Mouse (Mus musculus) MEL (cell line): ENCODE measurements around the gene Cirbp. TPM values are rescaled to one million over a fixed set of nuclear protein-coding genes. Genes with fewer than 3 reads are reported as not detected.

Experiments used
- DNase-seq: peaks from one replicate; pipeline ENCODE4 v3.0.0; 2011; ENCODE audit warnings: low read depth, low spot score
- H3K27ac ChIP-seq: 2 replicates; pipeline ENCODE4 v1.5.1; 2012; ENCODE audit warnings: low read depth, mild to moderate bottlenecking, control low read depth, low read length, moderate library complexity; ENCODE audit not compliant: control insufficient read depth
- H3K27me3 ChIP-seq, 2 experiments: fragments of 150-350 bp in 1 of 2; sonication (generic) in 1 of 2; 2 replicates each; pipeline ENCODE4 v1.6.1; 2012; ENCODE audit warnings: low read length in 2 of 2, mild to moderate bottlenecking in 2 of 2, improper control_type of control experiment in 1 of 2, moderate library complexity in 1 of 2; ENCODE audit not compliant: insufficient read depth in 2 of 2, control insufficient read depth in 1 of 2
- H3K36me3 ChIP-seq, 2 experiments: 2 replicates each; pipeline ENCODE4 v1.6.1; 2012 to 2014; ENCODE audit warnings: low read length in 2 of 2, improper control_type of control experiment in 1 of 2, inconsistent platforms in 1 of 2, mild to moderate bottlenecking in 1 of 2; ENCODE audit not compliant: insufficient read depth in 2 of 2, control insufficient read depth in 1 of 2
- H3K4me1 ChIP-seq, 2 experiments: fragments of 150-350 bp in 1 of 2; sonication (generic) in 1 of 2; 2 replicates each; pipeline ENCODE4 v1.6.1; 2012; ENCODE audit warnings: low read length in 2 of 2, improper control_type of control experiment in 1 of 2, mild to moderate bottlenecking in 1 of 2; ENCODE audit not compliant: insufficient read depth in 2 of 2, control insufficient read depth in 1 of 2
- H3K4me3 ChIP-seq, 2 experiments: fragments of 150-350 bp in 1 of 2; sonication (generic) in 1 of 2; 2 replicates each; pipeline ENCODE4 v1.5.1; 2012; ENCODE audit warnings: low read depth in 2 of 2, low read length in 2 of 2, mild to moderate bottlenecking in 2 of 2, moderate library complexity in 2 of 2, control low read depth in 1 of 2, improper control_type of control experiment in 1 of 2; ENCODE audit not compliant: control insufficient read depth in 1 of 2, insufficient read depth in 1 of 2
- H3K79me2 ChIP-seq: 2 replicates; pipeline ENCODE4 v1.6.1; 2012; ENCODE audit warnings: mild to moderate bottlenecking, low read length, moderate library complexity; ENCODE audit not compliant: control insufficient read depth, poor library complexity, insufficient read depth
- H3K9ac ChIP-seq: 2 replicates; pipeline ENCODE4 v1.6.1; 2012; ENCODE audit warnings: low read depth, mild to moderate bottlenecking, control low read depth, low read length, moderate library complexity; ENCODE audit not compliant: control insufficient read depth, poor library complexity, severe bottlenecking
- H3K9me3 ChIP-seq: fragments of 150-350 bp; sonication (generic); replicated peaks from 2 replicates; pipeline ENCODE4 v1.6.1; 2012; ENCODE audit warnings: mild to moderate bottlenecking, low read length, improper control_type of control experiment, moderate library complexity; ENCODE audit not compliant: insufficient read depth
- BHLHE40 ChIP-seq: IDR thresholded peaks from 2 replicates; pipeline ENCODE4 v1.6.1; 2012; ENCODE audit warnings: low read depth, mild to moderate bottlenecking, inconsistent platforms, low read length, improper control_type of control experiment, borderline replicate concordance
- CHD1 ChIP-seq: IDR thresholded peaks from 2 replicates; pipeline ENCODE4 v1.6.1; 2012; ENCODE audit warnings: low read depth, mild to moderate bottlenecking, inconsistent platforms, low read length, improper control_type of control experiment
- CHD2 ChIP-seq: IDR thresholded peaks from 2 replicates; pipeline ENCODE4 v1.6.1; 2011; ENCODE audit warnings: low read length, improper control_type of control experiment
- CTCF ChIP-seq, 3 experiments: IDR thresholded peaks in 2 of 3; conservative IDR thresholded peaks in 1 of 3; 2 replicates each; pipeline ENCODE4 v1.5.1; 2011 to 2012; ENCODE audit warnings: low read length in 3 of 3, low read depth in 2 of 3, mild to moderate bottlenecking in 2 of 3, improper control_type of control experiment in 1 of 3, inconsistent platforms in 1 of 3, mixed read lengths in 1 of 3, moderate library complexity in 1 of 3; ENCODE audit not compliant: control insufficient read depth in 1 of 3, insufficient read depth in 1 of 3, poor library complexity in 1 of 3, severe bottlenecking in 1 of 3
- E2F4 ChIP-seq: IDR thresholded peaks from 2 replicates; pipeline ENCODE4 v1.6.1; 2011; ENCODE audit warnings: low read depth, low read length, improper control_type of control experiment, borderline replicate concordance
- ELF1 ChIP-seq: IDR thresholded peaks from 2 replicates; pipeline ENCODE4 v1.6.1; 2014; ENCODE audit warnings: low read depth, mild to moderate bottlenecking, inconsistent platforms, low read length, improper control_type of control experiment, moderate library complexity
- EP300 ChIP-seq, 2 experiments: IDR thresholded peaks; 2 replicates each; pipeline ENCODE4 v1.6.1; 2011; ENCODE audit warnings: improper control_type of control experiment in 2 of 2, low read length in 2 of 2, low read depth in 1 of 2, mild to moderate bottlenecking in 1 of 2
- ETS1 ChIP-seq: IDR thresholded peaks from 2 replicates; pipeline ENCODE4 v1.6.1; 2012; ENCODE audit warnings: low read depth, mild to moderate bottlenecking, inconsistent platforms, low read length, improper control_type of control experiment, moderate library complexity
- GABPA ChIP-seq: IDR thresholded peaks from 2 replicates; pipeline ENCODE4 v1.6.1; 2012; ENCODE audit warnings: low read depth, mild to moderate bottlenecking, inconsistent platforms, low read length, improper control_type of control experiment, moderate library complexity
- GATA1 ChIP-seq: IDR thresholded peaks from 2 replicates; pipeline ENCODE4 v1.6.1; 2011; ENCODE audit warnings: low read depth, low read length, improper control_type of control experiment
- HCFC1 ChIP-seq: IDR thresholded peaks from 2 replicates; pipeline ENCODE4 v1.6.1; 2012; ENCODE audit warnings: low read depth, mild to moderate bottlenecking, inconsistent platforms, low read length, improper control_type of control experiment, moderate library complexity
- JUND ChIP-seq: IDR thresholded peaks from 2 replicates; pipeline ENCODE4 v1.6.1; 2011; ENCODE audit warnings: low read depth, mild to moderate bottlenecking, improper control_type of control experiment, low read length
- KAT2A ChIP-seq: conservative IDR thresholded peaks from 2 replicates; pipeline ENCODE4 v1.6.1; 2012; ENCODE audit warnings: low read depth, low read length, improper control_type of control experiment, inconsistent platforms
- MAFK ChIP-seq: IDR thresholded peaks from 2 replicates; pipeline ENCODE4 v1.6.1; 2011; ENCODE audit warnings: low read depth, mild to moderate bottlenecking, low read length, improper control_type of control experiment, borderline replicate concordance
- MAX ChIP-seq: IDR thresholded peaks from 2 replicates; pipeline ENCODE4 v1.6.1; 2011; ENCODE audit warnings: low read length, improper control_type of control experiment
- MAZ ChIP-seq: IDR thresholded peaks from 2 replicates; pipeline ENCODE4 v1.6.1; 2012; ENCODE audit warnings: low read depth, mild to moderate bottlenecking, inconsistent platforms, low read length, improper control_type of control experiment
- MEF2A ChIP-seq: IDR thresholded peaks from 2 replicates; pipeline ENCODE4 v1.6.1; 2014; ENCODE audit warnings: low read depth, mild to moderate bottlenecking, inconsistent platforms, low read length, improper control_type of control experiment; ENCODE audit not compliant: poor library complexity, insufficient replicate concordance, severe bottlenecking; ENCODE audit errors: extremely low read depth
- MXI1 ChIP-seq: IDR thresholded peaks from 2 replicates; pipeline ENCODE4 v1.6.1; 2011; ENCODE audit warnings: mild to moderate bottlenecking, low read depth, low read length, improper control_type of control experiment
- MYB ChIP-seq: IDR thresholded peaks from 2 replicates; pipeline ENCODE4 v1.6.1; 2011; ENCODE audit warnings: mild to moderate bottlenecking, low read depth, low read length, improper control_type of control experiment
- NELFE ChIP-seq: IDR thresholded peaks from 2 replicates; pipeline ENCODE4 v1.6.1; 2011; ENCODE audit warnings: low read depth, low read length, improper control_type of control experiment
- NRF1 ChIP-seq: IDR thresholded peaks from 2 replicates; pipeline ENCODE4 v1.6.1; 2014; ENCODE audit warnings: low read depth, mild to moderate bottlenecking, inconsistent platforms, low read length, improper control_type of control experiment, moderate library complexity; ENCODE audit not compliant: poor library complexity, insufficient read depth, severe bottlenecking
- POLR2A ChIP-seq, 2 experiments: IDR thresholded peaks; 2 replicates each; pipeline ENCODE4 v1.6.1; 2011 to 2012; ENCODE audit warnings: low read length in 2 of 2, mild to moderate bottlenecking in 2 of 2, control low read depth in 1 of 2, improper control_type of control experiment in 1 of 2, low read depth in 1 of 2, moderate library complexity in 1 of 2; ENCODE audit not compliant: control insufficient read depth in 1 of 2, insufficient read depth in 1 of 2, poor library complexity in 1 of 2
- POLR2AphosphoS2 ChIP-seq: IDR thresholded peaks from 2 replicates; pipeline ENCODE4 v1.6.1; 2011; ENCODE audit warnings: low read length, improper control_type of control experiment
- POLR2AphosphoS5 ChIP-seq: IDR thresholded peaks from 2 replicates; pipeline ENCODE4 v1.6.1; 2012; ENCODE audit warnings: low read depth, borderline replicate concordance, mild to moderate bottlenecking, inconsistent platforms, low read length, moderate library complexity, mixed read lengths
- RAD21 ChIP-seq: IDR thresholded peaks from 2 replicates; pipeline ENCODE4 v1.6.1; 2011; ENCODE audit warnings: mild to moderate bottlenecking, low read depth, low read length, improper control_type of control experiment
- RCOR1 ChIP-seq: IDR thresholded peaks from 2 replicates; pipeline ENCODE4 v1.6.1; 2012; ENCODE audit warnings: low read depth, mild to moderate bottlenecking, inconsistent platforms, low read length, improper control_type of control experiment
- SIN3A ChIP-seq: IDR thresholded peaks from 2 replicates; pipeline ENCODE4 v1.6.1; 2012; ENCODE audit warnings: low read length, improper control_type of control experiment, inconsistent platforms
- SMC3 ChIP-seq: IDR thresholded peaks from 2 replicates; pipeline ENCODE4 v1.6.1; 2011; ENCODE audit warnings: low read depth, low read length, improper control_type of control experiment
- TBP ChIP-seq: IDR thresholded peaks from 2 replicates; pipeline ENCODE4 v1.8.0; 2011; ENCODE audit warnings: low read depth, low read length, improper control_type of control experiment
- TCF12 ChIP-seq: IDR thresholded peaks from 2 replicates; pipeline ENCODE4 v1.6.1; 2014; ENCODE audit warnings: low read depth, mild to moderate bottlenecking, inconsistent platforms, low read length, improper control_type of control experiment, moderate library complexity
- UBTF ChIP-seq: IDR thresholded peaks from 2 replicates; pipeline ENCODE4 v1.6.1; 2012; ENCODE audit warnings: low read depth, mild to moderate bottlenecking, inconsistent platforms, low read length, improper control_type of control experiment, moderate library complexity, borderline replicate concordance; ENCODE audit not compliant: insufficient read depth
- USF1 ChIP-seq: IDR thresholded peaks from 2 replicates; pipeline ENCODE4 v1.6.1; 2014; ENCODE audit warnings: low read depth, mild to moderate bottlenecking, inconsistent platforms, low read length, improper control_type of control experiment, moderate library complexity
- ZC3H11A ChIP-seq: IDR thresholded peaks from 2 replicates; pipeline ENCODE4 v1.6.1; 2012; ENCODE audit warnings: low read depth, mild to moderate bottlenecking, inconsistent platforms, low read length, improper control_type of control experiment
- ZKSCAN1 ChIP-seq: IDR thresholded peaks from 2 replicates; pipeline ENCODE4 v1.6.1; 2012; ENCODE audit warnings: low read depth, mild to moderate bottlenecking, inconsistent platforms, low read length, improper control_type of control experiment, moderate library complexity
- ZMIZ1 ChIP-seq: IDR thresholded peaks from 2 replicates; pipeline ENCODE4 v1.6.1; 2012; ENCODE audit warnings: low read depth, mild to moderate bottlenecking, inconsistent platforms, low read length, improper control_type of control experiment, moderate library complexity
- ZNF384 ChIP-seq: IDR thresholded peaks from 2 replicates; pipeline ENCODE4 v1.6.1; 2012; ENCODE audit warnings: low read depth, mild to moderate bottlenecking, inconsistent platforms, low read length, improper control_type of control experiment
- polyA plus RNA-seq, 2 experiments: library from polyadenylated mRNA; stranded (reverse) in 1 of 2; unstranded in 1 of 2; fragments of >175 nt in 1 of 2; fragments of >200 nt in 1 of 2; gene quantifications; 2 replicates each; pipeline versions ENCODE4 v1.2.1 to v1.2.4; 2012; ENCODE audit warnings: low replicate concordance in 2 of 2, low read depth in 1 of 2; ENCODE audit not compliant: insufficient read length in 2 of 2, insufficient read depth in 1 of 2, missing spikeins in 1 of 2
- total RNA-seq: library from RNA; depleted of rRNA; stranded (reverse); fragments of 300-350 nt; gene quantifications from 2 replicates; pipeline ENCODE4 v1.2.3, GENCODE M21; 2012

The Cirbp gene
- total and polyA plus RNA-seq, 3 experiments: 21.2 to 56.6 TPM; not detected in 1

- Histone ChIP-seq H3K9me3 (no peaks in the 10 kb centered on the region), H3K79me2 (no peaks in the 10 kb centered on the region; the same call in 1 of the 2 replicates), H3K9ac (peak overlapping the region; percentile 74), H3K4me3 (peak overlapping the region; percentile 51 to 61), H3K4me1 (peaks cover 6 to 30% of the 10 kb centered on the region in 2 experiments; a peak in 3 of 4 replicates), H3K36me3 (peaks cover 0 to 21% of the 10 kb centered on the region in 2 experiments; a peak in 2 of 4 replicates), H3K27me3 (no peaks in the 10 kb centered on the region), H3K27ac (peak overlapping the region; percentile 93)
- peak; percentile 90 for DNase-seq
- TF ChIP-seq POLR2AphosphoS5 (no peak), HCFC1 (peak; percentile 72), NRF1 (no peak), CHD1 (no peak), E2F4 (no peak), EP300 (IDR thresholded peaks at IDR 0.05; ENCODE audit: low read depth in 1 of 2, low read length in 2 of 2) (no peak), TBP (0 out of 2 replicates have a peak, but pooled peaks have one; percentile 8), ETS1 (no peak), RCOR1 (no peak), MAX (no peak), MAFK (no peak), MXI1 (0 out of 2 replicates have a peak, but pooled peaks have one; percentile 27), POLR2A (IDR thresholded peaks at IDR 0.05; ENCODE audit: control insufficient read depth in 1 of 2, insufficient read depth in 1 of 2, low read depth in 1 of 2, low read length in 2 of 2, poor library complexity in 1 of 2) (peak; percentile 36 to 77; a peak in 3 of 4 replicates), ZKSCAN1 (no peak), ZC3H11A (no peak), BHLHE40 (no peak; the same call in 1 of the 2 replicates), KAT2A (no peak), GABPA (no peak), USF1 (no peak), ELF1 (peak; percentile 81), CTCF (IDR thresholded peaks at IDR 0.05 in 2 of 3, conservative IDR thresholded peaks at IDR 0.05 in 1 of 3; ENCODE audit: control insufficient read depth in 1 of 3, insufficient read depth in 1 of 3, low read depth in 2 of 3, low read length in 3 of 3, poor library complexity in 1 of 3, severe bottlenecking in 1 of 3) (no peak), ZNF384 (no peak), CHD2 (no peak), GATA1 (no peak), MYB (no peak), UBTF (no peak), SMC3 (peak; percentile 1; the same call in 1 of the 2 replicates), NELFE (peak; percentile 54), RAD21 (no peak), POLR2AphosphoS2 (peak; percentile 77), ZMIZ1 (peak; percentile 51; the same call in 1 of the 2 replicates), TCF12 (peak; percentile 27; the same call in 1 of the 2 replicates), MAZ (peak; percentile 94), MEF2A (no peak), SIN3A (peak; percentile 50), JUND (no peak)
Observed at GRCm38 (mm10) chr10:80158307-80158986, 7.3 kb upstream of the Cirbp start.
